Mouse (Mus musculus) ES-E14 (cell line): ENCODE measurements around the gene Ankrd50.

Experiments used
- MAFK ChIP-seq: IDR thresholded peaks from 2 replicates; pipeline ENCODE4 v1.6.1; 2014; ENCODE audit warnings: mild to moderate bottlenecking, low read depth, low read length, inconsistent platforms; ENCODE audit not compliant: insufficient read depth
- ZC3H11A ChIP-seq: IDR thresholded peaks from 2 replicates; pipeline ENCODE4 v1.6.1; 2012; ENCODE audit warnings: low read depth, mild to moderate bottlenecking, inconsistent platforms, low read length, borderline replicate concordance

DNA sequence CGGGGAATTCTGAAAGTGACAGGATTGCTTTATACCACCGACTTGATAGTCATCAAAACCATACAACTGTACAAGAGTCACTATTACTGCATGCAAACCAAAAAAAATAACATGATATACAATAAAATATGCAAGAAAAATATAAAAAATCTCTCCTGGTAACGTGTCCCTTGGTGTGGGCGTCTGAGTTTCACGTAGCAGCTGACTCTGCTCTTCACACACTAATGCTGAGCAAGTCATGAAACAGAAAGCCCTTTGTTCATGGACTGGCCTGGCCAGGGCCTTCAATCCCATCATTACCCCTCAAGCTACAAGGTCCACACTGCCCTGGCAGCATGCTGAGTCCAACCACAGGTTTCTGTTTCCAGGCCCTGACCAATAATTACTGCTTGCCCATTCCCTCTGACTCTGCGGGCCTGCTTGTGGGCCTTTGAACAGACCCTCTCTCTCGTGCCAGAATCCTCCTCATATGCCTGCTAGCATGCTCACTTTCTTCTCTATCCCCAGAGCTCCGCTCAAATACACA lies 17.7 kb downstream of the Ankrd50 start:
- no peak for TF ChIP-seq MAFK
- TF ChIP-seq ZC3H11A, result no peak
